Mouse (Mus musculus): Measurements from ENCODE around the gene Supt6. TPM values are rescaled to one million over a fixed set of nuclear protein-coding genes. Genes with fewer than 3 reads are reported as not detected.
"Not testable (repeated sequence)": the region's sequence is repeated elsewhere in the genome, so short reads cannot be mapped to it uniquely, and the experiment has no call there.

The Supt6 gene
- 17.7 and 21.7 TPM in 2 replicates for polyA plus RNA-seq (2014; fragmentation: Nextera tagmentation; extraction: Ambion mirVana)

GRCm38 (mm10) chr11:78245627-78246317 lies at the start of gene Supt6, which contains the start of gene Sdf2:
Supt6 (minus strand) TSS chr11:78245987.
Sdf2 (plus strand) TSS chr11:78245746.
- Histone ChIP-seq H3K4me1 (ENCODE audit: control insufficient read depth, insufficient read depth, low read length) (peaks cover 19% of the 10 kb centered on the region), H3K4me3 (ENCODE audit: low read depth, low read length) (peak within 1 kb of the TSS; percentile 51), H3K9ac (ENCODE audit: low read length) (peak within 1 kb of the TSS; percentile 77), H3K27me3 (replicated peaks; ENCODE audit: control insufficient read depth, insufficient read depth, low read length) (no peaks in the 10 kb centered on the region), H3K27ac (ENCODE audit: low read depth, low read length) (peak within 1 kb of the TSS; percentile 91), H3K36me3 (ENCODE audit: control insufficient read depth, insufficient read depth, low read length) (peaks cover 4% of the 10 kb centered on the region; the same call in 1 of the 2 replicates), H3K9me3 (replicated peaks; ENCODE audit: control insufficient read depth, low read length) (no peaks in the 10 kb centered on the region), H3K4me2 (ENCODE audit: low read length) (peak within 1 kb of the TSS; percentile 73)
- peak; percentile 95 for DNase-seq (ENCODE audit: low spot score)
- WGBS, result under 1% methylated on average over 49 of the region's 50 CpGs
- ATAC-seq, result peak; percentile 96

DNA sequence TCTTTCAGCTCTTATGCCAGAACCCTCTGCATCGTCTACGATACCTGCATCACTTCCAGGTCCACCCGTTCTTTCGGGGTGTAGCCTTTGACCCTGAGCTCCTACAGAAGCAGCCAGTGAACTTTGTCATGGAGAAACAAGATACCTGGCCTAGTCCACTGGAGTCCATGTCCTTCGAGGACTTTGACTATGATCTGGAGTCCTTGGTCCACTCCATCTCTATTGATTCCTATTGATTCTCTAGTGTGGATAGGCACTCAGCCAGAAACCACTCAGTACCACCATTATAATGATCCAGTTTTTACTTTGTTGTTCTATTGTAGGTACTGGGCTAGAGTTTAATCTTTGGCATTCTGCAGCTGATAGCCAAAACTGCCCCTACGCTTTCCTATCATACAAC lies 48.8 kb upstream of the Supt6 start:
- Histone ChIP-seq H3K27me3 (replicated peaks; ENCODE audit: control insufficient read depth, insufficient read depth, low read length) (no peaks in the 10 kb centered on the region), H3K4me1 (ENCODE audit: control insufficient read depth, insufficient read depth, low read length) (no peaks in the 10 kb centered on the region), H3K4me3 (ENCODE audit: low read depth, low read length) (no peak overlapping the region), H3K27ac (ENCODE audit: low read depth, low read length) (no peak overlapping the region), H3K4me2 (ENCODE audit: low read length) (no peak overlapping the region), H3K9ac (ENCODE audit: low read length) (no peak overlapping the region), H3K36me3 (ENCODE audit: control insufficient read depth, insufficient read depth, low read length) (peaks cover 35% of the 10 kb centered on the region), H3K9me3 (replicated peaks; ENCODE audit: control insufficient read depth, low read length) (no peaks in the 10 kb centered on the region)
- DNase-seq (ENCODE audit: low spot score) (no peak), ATAC-seq (no peak)
- WGBS, result 95% methylated on average over 6 of the region's 6 CpGs

DNA sequence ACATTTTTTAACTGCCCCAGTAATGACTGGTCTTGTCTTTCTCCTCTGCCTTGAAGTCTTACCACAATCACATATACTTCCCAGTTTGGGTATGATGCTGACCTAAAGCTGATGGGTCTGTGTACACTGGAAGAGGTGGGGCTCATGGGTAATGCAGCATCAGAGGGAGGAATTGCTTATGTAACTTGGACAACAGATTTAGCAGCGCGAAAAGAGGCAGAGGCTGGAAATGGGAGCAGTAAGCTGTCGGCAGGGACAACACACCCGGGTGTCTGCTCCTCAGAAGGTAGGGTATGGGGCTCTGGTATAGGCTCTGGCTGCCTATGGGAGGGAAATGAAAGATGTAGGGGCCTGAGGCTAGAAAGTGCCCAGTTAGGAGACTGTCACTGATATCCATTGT lies 44.9 kb upstream of the Supt6 start, which contains the start of gene BC030499:
TSS of gene BC030499 (plus strand) at position 188 of the 400 bp plus-strand sequence.
- no peaks in the 10 kb centered on the region for H3K27me3 ChIP-seq (replicated peaks; ENCODE audit: control insufficient read depth, insufficient read depth, low read length)
- H3K27ac ChIP-seq (ENCODE audit: low read depth, low read length), result no peak within 1 kb of the TSS
- no peak within 1 kb of the TSS for H3K4me2 ChIP-seq (ENCODE audit: low read length)
- H3K9me3 ChIP-seq (replicated peaks; ENCODE audit: control insufficient read depth, low read length), result no peaks in the 10 kb centered on the region
- H3K36me3 ChIP-seq (ENCODE audit: control insufficient read depth, insufficient read depth, low read length), result peaks cover 73% of the 10 kb centered on the region
- ATAC-seq (no peak), DNase-seq (ENCODE audit: low spot score) (no peak)
- no peak within 1 kb of the TSS for H3K4me3 ChIP-seq (ENCODE audit: low read depth, low read length)
- H3K9ac ChIP-seq (ENCODE audit: low read length), result no peak within 1 kb of the TSS
- 92% methylated on average over 4 of the region's 4 CpGs for WGBS
- H3K4me1 ChIP-seq (ENCODE audit: control insufficient read depth, insufficient read depth, low read length), result no peaks in the 10 kb centered on the region

DNA sequence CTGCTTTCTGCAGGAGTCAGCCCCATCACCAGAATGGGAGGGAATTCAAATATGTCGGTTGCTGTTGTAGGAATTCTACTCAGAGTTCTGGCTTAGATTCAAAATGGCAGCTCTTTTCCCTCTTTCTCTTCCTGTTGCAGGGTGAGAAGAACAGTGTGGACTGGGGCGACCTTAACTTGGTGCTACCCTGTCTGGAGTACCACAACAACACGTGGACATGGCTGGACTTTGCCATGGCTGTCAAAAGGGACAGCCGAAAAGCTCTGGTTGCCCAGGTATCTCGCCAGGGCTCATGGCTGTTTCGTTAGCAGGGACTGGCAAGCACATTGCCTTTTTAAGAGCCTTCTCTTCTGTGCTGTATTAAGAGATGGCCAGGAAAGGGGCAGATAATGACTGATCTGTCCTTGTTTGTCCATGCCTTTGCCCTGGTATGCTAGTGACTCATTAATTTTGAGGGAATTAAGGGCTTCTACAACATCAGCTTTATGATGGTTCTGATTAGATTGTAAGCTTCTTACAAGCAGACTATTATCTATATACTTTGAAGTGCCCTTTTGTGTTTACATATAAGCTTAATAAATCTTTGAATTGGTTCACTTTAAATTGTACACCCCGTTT lies 43.5 kb upstream of the Supt6 start:
- no peak overlapping the region for H3K4me2 ChIP-seq (ENCODE audit: low read length)
- DNase-seq (ENCODE audit: low spot score), result no peak
- H3K4me3 ChIP-seq (ENCODE audit: low read depth, low read length), result no peak overlapping the region
- WGBS, result 88% methylated on average over 7 of the region's 7 CpGs
- H3K27ac ChIP-seq (ENCODE audit: low read depth, low read length), result no peak overlapping the region
- H3K9ac ChIP-seq (ENCODE audit: low read length), result no peak overlapping the region
- no peaks in the 10 kb centered on the region for H3K4me1 ChIP-seq (ENCODE audit: control insufficient read depth, insufficient read depth, low read length)
- peaks cover 85% of the 10 kb centered on the region for H3K36me3 ChIP-seq (ENCODE audit: control insufficient read depth, insufficient read depth, low read length)
- no peaks in the 10 kb centered on the region for H3K27me3 ChIP-seq (replicated peaks; ENCODE audit: control insufficient read depth, insufficient read depth, low read length)
- ATAC-seq, result no peak
- no peaks in the 10 kb centered on the region for H3K9me3 ChIP-seq (replicated peaks; ENCODE audit: control insufficient read depth, low read length)

GRCm38 (mm10) chr11:78279586-78279985 lies 33.8 kb upstream of the Supt6 start:
- H3K9ac ChIP-seq (ENCODE audit: low read length), result no peak overlapping the region
- DNase-seq (ENCODE audit: low spot score) (no peak), ATAC-seq (no peak)
- H3K27me3 ChIP-seq (replicated peaks; ENCODE audit: control insufficient read depth, insufficient read depth, low read length), result no peaks in the 10 kb centered on the region
- H3K36me3 ChIP-seq (ENCODE audit: control insufficient read depth, insufficient read depth, low read length), result peaks cover 100% of the 10 kb centered on the region
- no peak overlapping the region for H3K4me2 ChIP-seq (ENCODE audit: low read length)
- H3K4me1 ChIP-seq (ENCODE audit: control insufficient read depth, insufficient read depth, low read length), result no peaks in the 10 kb centered on the region
- WGBS, result 84% methylated on average over 4 of the region's 4 CpGs
- H3K27ac ChIP-seq (ENCODE audit: low read depth, low read length), result no peak overlapping the region
- no peaks in the 10 kb centered on the region for H3K9me3 ChIP-seq (replicated peaks; ENCODE audit: control insufficient read depth, low read length)
- H3K4me3 ChIP-seq (ENCODE audit: low read depth, low read length), result no peak overlapping the region

DNA sequence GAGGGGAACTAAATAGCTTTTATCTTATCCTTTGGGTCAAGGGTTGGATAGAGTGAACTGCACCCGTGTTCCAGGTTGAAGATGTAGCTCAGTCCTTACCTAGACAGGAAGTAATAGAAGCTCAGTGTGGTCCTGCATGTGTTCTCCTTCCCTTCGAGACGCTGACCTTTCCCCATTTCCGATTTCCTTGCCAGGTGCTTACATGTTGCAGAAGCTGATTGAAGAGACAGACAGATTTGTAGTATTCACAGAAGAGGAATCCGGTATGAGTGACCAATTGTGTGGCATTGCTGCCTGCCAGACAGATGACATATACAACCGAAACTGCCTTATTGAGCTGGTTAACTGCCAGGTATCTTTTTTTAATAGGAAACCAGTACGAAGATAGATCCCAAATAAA lies 33.1 kb upstream of the Supt6 start:
- 95% methylated on average over 7 of the region's 7 CpGs for WGBS
- no peaks in the 10 kb centered on the region for H3K4me1 ChIP-seq (ENCODE audit: control insufficient read depth, insufficient read depth, low read length)
- H3K27ac ChIP-seq (ENCODE audit: low read depth, low read length), result no peak overlapping the region
- H3K27me3 ChIP-seq (replicated peaks; ENCODE audit: control insufficient read depth, insufficient read depth, low read length), result no peaks in the 10 kb centered on the region
- H3K9me3 ChIP-seq (replicated peaks; ENCODE audit: control insufficient read depth, low read length), result no peaks in the 10 kb centered on the region
- no peak overlapping the region for H3K4me2 ChIP-seq (ENCODE audit: low read length)
- H3K36me3 ChIP-seq (ENCODE audit: control insufficient read depth, insufficient read depth, low read length), result peaks cover 100% of the 10 kb centered on the region
- no peak overlapping the region for H3K9ac ChIP-seq (ENCODE audit: low read length)
- DNase-seq (ENCODE audit: low spot score) (no peak), ATAC-seq (no peak)
- H3K4me3 ChIP-seq (ENCODE audit: low read depth, low read length), result no peak overlapping the region

DNA sequence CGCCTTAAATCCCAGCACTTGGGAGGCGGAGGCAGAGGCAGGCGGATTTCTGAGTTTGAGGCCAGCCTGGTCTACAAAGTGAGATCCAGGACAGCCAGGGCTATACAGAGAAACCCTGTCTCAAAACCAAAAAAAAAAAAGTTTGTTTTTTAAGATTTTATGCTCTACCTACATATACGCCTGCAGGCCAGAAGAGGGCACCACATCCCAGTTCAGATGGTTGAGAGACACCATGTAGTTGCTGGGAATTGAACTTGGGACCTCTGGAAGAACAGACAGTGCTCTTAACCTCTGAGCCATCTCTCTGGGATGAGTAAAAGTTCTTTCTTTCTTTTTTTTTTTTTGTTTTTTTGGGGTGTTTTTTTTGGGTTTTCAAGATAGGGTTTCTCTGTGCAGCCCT lies 30.4 kb upstream of the Supt6 start:
- not testable (repeated sequence) for H3K27me3 ChIP-seq (replicated peaks; ENCODE audit: control insufficient read depth, insufficient read depth, low read length); H3K4me3 ChIP-seq (ENCODE audit: low read depth, low read length); DNase-seq (ENCODE audit: low spot score); ATAC-seq; H3K27ac ChIP-seq (ENCODE audit: low read depth, low read length); H3K9ac ChIP-seq (ENCODE audit: low read length); H3K4me2 ChIP-seq (ENCODE audit: low read length); H3K9me3 ChIP-seq (replicated peaks; ENCODE audit: control insufficient read depth, low read length); H3K4me1 ChIP-seq (ENCODE audit: control insufficient read depth, insufficient read depth, low read length)
- WGBS, result 95% methylated on average over 4 of the region's 4 CpGs
- peaks cover 100% of the 10 kb centered on the region for H3K36me3 ChIP-seq (ENCODE audit: control insufficient read depth, insufficient read depth, low read length)

- Histone ChIP-seq H3K4me2 (ENCODE audit: low read length) (no peak overlapping the region), H3K4me1 (ENCODE audit: control insufficient read depth, insufficient read depth, low read length) (no peaks in the 10 kb centered on the region), H3K36me3 (ENCODE audit: control insufficient read depth, insufficient read depth, low read length) (peaks cover 97% of the 10 kb centered on the region), H3K4me3 (ENCODE audit: low read depth, low read length) (no peak overlapping the region), H3K27ac (ENCODE audit: low read depth, low read length) (no peak overlapping the region), H3K27me3 (replicated peaks; ENCODE audit: control insufficient read depth, insufficient read depth, low read length) (no peaks in the 10 kb centered on the region), H3K9ac (ENCODE audit: low read length) (no peak overlapping the region), H3K9me3 (replicated peaks; ENCODE audit: control insufficient read depth, low read length) (no peaks in the 10 kb centered on the region)
- ATAC-seq (no peak), DNase-seq (ENCODE audit: low spot score) (no peak)
- WGBS, result 97% methylated on average over 1 of the region's 1 CpGs
Measured at GRCm38 (mm10) chr11:78275596-78275995, 29.8 kb upstream of the Supt6 start.

- no peak overlapping the region for H3K27ac ChIP-seq (ENCODE audit: low read depth, low read length)
- no peak overlapping the region for H3K4me3 ChIP-seq (ENCODE audit: low read depth, low read length)
- no peaks in the 10 kb centered on the region for H3K27me3 ChIP-seq (replicated peaks; ENCODE audit: control insufficient read depth, insufficient read depth, low read length)
- H3K9ac ChIP-seq (ENCODE audit: low read length), result no peak overlapping the region
- no peaks in the 10 kb centered on the region for H3K9me3 ChIP-seq (replicated peaks; ENCODE audit: control insufficient read depth, low read length)
- no peak overlapping the region for H3K4me2 ChIP-seq (ENCODE audit: low read length)
- peaks cover 94% of the 10 kb centered on the region for H3K36me3 ChIP-seq (ENCODE audit: control insufficient read depth, insufficient read depth, low read length)
- whole genome bisulfite sequencing, result 86% methylated on average over 13 of the region's 13 CpGs
- H3K4me1 ChIP-seq (ENCODE audit: control insufficient read depth, insufficient read depth, low read length), result no peaks in the 10 kb centered on the region
- ATAC-seq (no peak), DNase-seq (ENCODE audit: low spot score) (no peak)
Measured at GRCm38 (mm10) chr11:78271986-78272385, 26.2 kb upstream of the Supt6 start.
